Mouse (Mus musculus): Measurements from ENCODE around the gene Nacc2.

- TF ChIP-seq CTCF (IDR thresholded peaks at IDR 0.05; ENCODE audit: low read depth, low read length) (no peak), POLR2A (IDR thresholded peaks at IDR 0.05; ENCODE audit: extremely low read depth, insufficient read depth, low read length) (no peak)
Measured at GRCm38 (mm10) chr2:26041163-26041810, 81.7 kb downstream of the Nacc2 start.
